Mouse (Mus musculus): ENCODE data around the gene Cfb. TPM values are rescaled to one million over a fixed set of nuclear protein-coding genes. Genes with fewer than 3 reads are reported as not detected.
A peak's percentile ranks its signal among the peaks of the same experiment; 100 is the strongest.

Gene Cfb
- polyA plus RNA-seq, 1 experiment, result 1.1 TPM

- Histone ChIP-seq H3K36me3 (ENCODE audit: control insufficient read depth, insufficient read depth, low read length) (peaks cover 2% of the 10 kb centered on the region; the same call in 1 of the 2 replicates), H3K27me3 (ENCODE audit: control insufficient read depth, insufficient read depth, low read length) (no peaks in the 10 kb centered on the region), H3K4me1 (ENCODE audit: control insufficient read depth, insufficient read depth, low read length) (peaks cover 3% of the 10 kb centered on the region), H3K27ac (ENCODE audit: control insufficient read depth, insufficient read depth, low read depth, low read length) (peak within 1 kb of the TSS; percentile 85), H3K4me3 (ENCODE audit: control insufficient read depth, low read depth, low read length) (peak within 1 kb of the TSS; percentile 88)
- TF ChIP-seq POLR2A (IDR thresholded peaks at IDR 0.05; ENCODE audit: control insufficient read depth, low read depth, low read length), result 0 out of 2 replicates have a peak, but pooled peaks have one; percentile 15
- no peak for TF ChIP-seq CTCF (IDR thresholded peaks at IDR 0.05; ENCODE audit: control insufficient read depth, insufficient read depth, insufficient replicate concordance, low read depth, low read length)
Observed at GRCm38 (mm10) chr17:34849722-34850516, 12.4 kb downstream of the Cfb start, which contains the start of the genes Skiv2l and Nelfe. Gene Skiv2l, minus strand, starts transcription at chr17:34850210. Gene Nelfe, plus strand, starts transcription at chr17:34850391.

GRCm38 (mm10) chr17:34847615-34848014 lies 14.7 kb downstream of the Cfb start:
- Histone ChIP-seq H3K27me3 (ENCODE audit: control insufficient read depth, insufficient read depth, low read length) (no peaks in the 10 kb centered on the region), H3K4me3 (ENCODE audit: control insufficient read depth, low read depth, low read length) (no peak overlapping the region), H3K27ac (ENCODE audit: control insufficient read depth, insufficient read depth, low read depth, low read length) (no peak overlapping the region), H3K36me3 (ENCODE audit: control insufficient read depth, insufficient read depth, low read length) (peaks cover 2% of the 10 kb centered on the region; the same call in 1 of the 2 replicates), H3K4me1 (ENCODE audit: control insufficient read depth, insufficient read depth, low read length) (peaks cover 3% of the 10 kb centered on the region)
- TF ChIP-seq CTCF (IDR thresholded peaks at IDR 0.05; ENCODE audit: control insufficient read depth, insufficient read depth, insufficient replicate concordance, low read depth, low read length), result no peak
- no peak for TF ChIP-seq POLR2A (IDR thresholded peaks at IDR 0.05; ENCODE audit: control insufficient read depth, low read depth, low read length)

- no peak overlapping the region for H3K27ac ChIP-seq (ENCODE audit: control insufficient read depth, insufficient read depth, low read depth, low read length)
- H3K4me3 ChIP-seq (ENCODE audit: control insufficient read depth, low read depth, low read length), result no peak overlapping the region
- H3K27me3 ChIP-seq (ENCODE audit: control insufficient read depth, insufficient read depth, low read length), result no peaks in the 10 kb centered on the region
- TF ChIP-seq POLR2A (IDR thresholded peaks at IDR 0.05; ENCODE audit: control insufficient read depth, low read depth, low read length), result no peak
- no peak for TF ChIP-seq CTCF (IDR thresholded peaks at IDR 0.05; ENCODE audit: control insufficient read depth, insufficient read depth, insufficient replicate concordance, low read depth, low read length)
- H3K36me3 ChIP-seq (ENCODE audit: control insufficient read depth, insufficient read depth, low read length), result peaks cover 2% of the 10 kb centered on the region; the same call in 1 of the 2 replicates
- peaks cover 3% of the 10 kb centered on the region for H3K4me1 ChIP-seq (ENCODE audit: control insufficient read depth, insufficient read depth, low read length)
Observed at GRCm38 (mm10) chr17:34847192-34847591, 15.1 kb downstream of the Cfb start.

GRCm38 (mm10) chr17:34844884-34845283 lies 17.4 kb downstream of the Cfb start:
- H3K4me3 ChIP-seq (ENCODE audit: control insufficient read depth, low read depth, low read length), result no peak overlapping the region
- no peaks in the 10 kb centered on the region for H3K27me3 ChIP-seq (ENCODE audit: control insufficient read depth, insufficient read depth, low read length)
- no peak overlapping the region for H3K27ac ChIP-seq (ENCODE audit: control insufficient read depth, insufficient read depth, low read depth, low read length)
- H3K4me1 ChIP-seq (ENCODE audit: control insufficient read depth, insufficient read depth, low read length), result no peaks in the 10 kb centered on the region
- no peak for TF ChIP-seq POLR2A (IDR thresholded peaks at IDR 0.05; ENCODE audit: control insufficient read depth, low read depth, low read length)
- no peak for TF ChIP-seq CTCF (IDR thresholded peaks at IDR 0.05; ENCODE audit: control insufficient read depth, insufficient read depth, insufficient replicate concordance, low read depth, low read length)
- H3K36me3 ChIP-seq (ENCODE audit: control insufficient read depth, insufficient read depth, low read length), result peaks cover 2% of the 10 kb centered on the region; the same call in 1 of the 2 replicates

- Histone ChIP-seq H3K27ac (ENCODE audit: control insufficient read depth, insufficient read depth, low read depth, low read length) (no peak overlapping the region), H3K27me3 (ENCODE audit: control insufficient read depth, insufficient read depth, low read length) (no peaks in the 10 kb centered on the region), H3K4me1 (ENCODE audit: control insufficient read depth, insufficient read depth, low read length) (peaks cover 14% of the 10 kb centered on the region), H3K4me3 (ENCODE audit: control insufficient read depth, low read depth, low read length) (no peak overlapping the region), H3K36me3 (ENCODE audit: control insufficient read depth, insufficient read depth, low read length) (no peaks in the 10 kb centered on the region)
- no peak for TF ChIP-seq POLR2A (IDR thresholded peaks at IDR 0.05; ENCODE audit: control insufficient read depth, low read depth, low read length)
- no peak for TF ChIP-seq CTCF (IDR thresholded peaks at IDR 0.05; ENCODE audit: control insufficient read depth, insufficient read depth, insufficient replicate concordance, low read depth, low read length)
Observed at GRCm38 (mm10) chr17:34840736-34841307, 21.5 kb downstream of the Cfb start.

GRCm38 (mm10) chr17:34838785-34839184 lies 23.5 kb downstream of the Cfb start:
- Histone ChIP-seq H3K27ac (ENCODE audit: control insufficient read depth, insufficient read depth, low read depth, low read length) (no peak overlapping the region), H3K27me3 (ENCODE audit: control insufficient read depth, insufficient read depth, low read length) (no peaks in the 10 kb centered on the region), H3K4me1 (ENCODE audit: control insufficient read depth, insufficient read depth, low read length) (peaks cover 14% of the 10 kb centered on the region), H3K36me3 (ENCODE audit: control insufficient read depth, insufficient read depth, low read length) (peaks cover 1% of the 10 kb centered on the region; the same call in 1 of the 2 replicates), H3K4me3 (ENCODE audit: control insufficient read depth, low read depth, low read length) (no peak overlapping the region; the same call in 1 of the 2 replicates)
- TF ChIP-seq POLR2A (IDR thresholded peaks at IDR 0.05; ENCODE audit: control insufficient read depth, low read depth, low read length) (no peak; the same call in 1 of the 2 replicates), CTCF (IDR thresholded peaks at IDR 0.05; ENCODE audit: control insufficient read depth, insufficient read depth, insufficient replicate concordance, low read depth, low read length) (no peak)

All from testis, adult 2 months (tissue).